10 mouse cellular contexts compared by ENCODE assay signal in the genomic region with DNA sequence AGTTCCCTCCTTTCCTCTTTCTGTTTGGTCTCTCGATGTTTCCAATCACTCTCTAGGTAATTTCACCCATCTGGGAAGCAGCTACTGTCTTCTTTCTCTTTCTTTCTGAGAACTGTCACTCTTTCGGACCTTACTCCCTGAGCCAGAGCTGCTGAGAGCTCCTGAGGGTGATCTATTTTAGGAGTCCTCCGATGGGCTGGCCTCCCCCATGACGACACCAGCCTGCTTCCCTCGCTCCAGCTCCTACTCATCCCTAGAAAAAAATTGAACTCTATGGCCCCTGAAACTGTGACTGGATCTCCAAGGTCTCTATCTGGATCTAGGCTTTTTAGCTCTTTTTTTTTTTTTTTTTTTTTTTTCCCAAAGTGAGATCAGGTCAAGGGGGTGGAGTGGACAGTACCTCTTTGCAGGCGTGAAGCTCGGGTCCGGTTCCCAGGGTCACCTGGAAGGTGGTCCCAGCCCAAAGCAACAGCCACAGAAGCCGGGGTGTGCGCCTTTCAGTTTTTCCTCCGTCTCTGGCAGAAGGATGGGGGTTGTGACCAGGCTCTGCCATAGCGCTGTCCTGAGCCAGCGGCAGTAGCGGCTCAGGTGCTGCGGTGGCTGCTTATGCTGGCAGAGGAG. TPM values are rescaled to one million over a fixed set of nuclear protein-coding genes. Genes with fewer than 3 reads are reported as not detected.
A peak's percentile ranks its signal among the peaks of the same experiment; 100 is the strongest.
DNase-seq lines count a peak whose midpoint lies in the region; ATAC-seq and TF ChIP-seq lines count a peak whose summit lies in the region.
"Had no signal": no experiment of that assay in that cellular context is flagged by ENCODE, and none has a peak within 500 bp of the region (broad histone marks: within the 10 kb centered on the region; RNA-seq: fewer than 3 reads in every experiment).

No protein-coding gene starts in this region.

- H3K27ac ChIP-seq in layer of hippocampus, adult 2 months: peak overlapping the region; percentile 97
- H3K27ac ChIP-seq in embryonic facial prominence, embryonic 10.5 days (replicated peaks): no peak overlapping the region
- H3K27ac ChIP-seq in hindbrain, embryonic 10.5 days: no peak overlapping the region
- no peak overlapping the region for H3K27ac ChIP-seq in midbrain, embryonic 12.5 days (replicated peaks)

- intact Hi-C loops in gastrocnemius, postnatal 36 days (cut with DNase I): no loop called here

- no peak overlapping the region for H3K9ac ChIP-seq in midbrain, embryonic 12.5 days (replicated peaks)

- H3K9me3 ChIP-seq in embryonic facial prominence, embryonic 10.5 days: no peaks in the 10 kb centered on the region
- H3K9me3 ChIP-seq in hindbrain, embryonic 10.5 days: no peaks in the 10 kb centered on the region
- no peaks in the 10 kb centered on the region for H3K9me3 ChIP-seq in midbrain, embryonic 12.5 days

- no peak for TF ChIP-seq CTCF in layer of hippocampus, adult 2 months (conservative IDR thresholded peaks at IDR 0.05)

- DNase-seq in layer of hippocampus, adult 2 months (ENCODE audit: low spot score in 2 of 2): no peak
- no peak for DNase-seq in layer of hippocampus, postnatal 25 days (ENCODE audit: extremely low spot score in 1 of 2, low spot score in 1 of 2)
- no peak for DNase-seq in embryonic facial prominence, embryonic 10.5 days (ENCODE audit: low spot score)
- DNase-seq in hindbrain, embryonic 10.5 days (ENCODE audit: low spot score): no peak
- DNase-seq in layer of hippocampus, adult 11-12 months (ENCODE audit: low spot score): no peak
- DNase-seq in gastrocnemius, postnatal 36 days: no peak
- DNase-seq in natural killer cell, adult 2 months (ENCODE audit: low spot score in 2 of 2): no peak

- H3K27me3 ChIP-seq in embryonic facial prominence, embryonic 10.5 days (replicated peaks; ENCODE audit: low read depth, poor library complexity, severe bottlenecking): peaks cover 45% of the 10 kb centered on the region
- H3K27me3 ChIP-seq in hindbrain, embryonic 10.5 days (ENCODE audit: insufficient read depth, poor library complexity, severe bottlenecking): peaks cover 40% of the 10 kb centered on the region
- peaks cover 17% of the 10 kb centered on the region for H3K27me3 ChIP-seq in midbrain, embryonic 12.5 days

- WGBS in embryonic facial prominence, embryonic 10.5 days: 5% methylated on average over 15 of the region's 15 CpGs
- WGBS in hindbrain, embryonic 10.5 days: 7% methylated on average over 15 of the region's 15 CpGs
- 8% methylated on average over 15 of the region's 15 CpGs for WGBS in midbrain, embryonic 12.5 days

- peaks cover 17% of the 10 kb centered on the region for H3K4me1 ChIP-seq in embryonic facial prominence, embryonic 10.5 days
- peaks cover 19% of the 10 kb centered on the region for H3K4me1 ChIP-seq in hindbrain, embryonic 10.5 days (replicated peaks)
- peaks cover 8% of the 10 kb centered on the region; the same call in 1 of the 2 replicates for H3K4me1 ChIP-seq in midbrain, embryonic 12.5 days

- H3K4me2 ChIP-seq in midbrain, embryonic 12.5 days (replicated peaks): peak overlapping the region; percentile 97

- ATAC-seq in midbrain, embryonic 12.5 days (ENCODE audit: low FRiP score, low read depth): peak; percentile 14; the same call in 1 of the 2 replicates

- H3K36me3 ChIP-seq in embryonic facial prominence, embryonic 10.5 days (replicated peaks): no peaks in the 10 kb centered on the region
- H3K36me3 ChIP-seq in hindbrain, embryonic 10.5 days: no peaks in the 10 kb centered on the region
- no peaks in the 10 kb centered on the region for H3K36me3 ChIP-seq in midbrain, embryonic 12.5 days

- peak overlapping the region; percentile 59 for H3K4me3 ChIP-seq in layer of hippocampus, adult 2 months
- H3K4me3 ChIP-seq in embryonic facial prominence, embryonic 10.5 days: peak overlapping the region; percentile 64
- peak overlapping the region; percentile 56 for H3K4me3 ChIP-seq in hindbrain, embryonic 10.5 days
- peak overlapping the region; percentile 54 for H3K4me3 ChIP-seq in midbrain, embryonic 12.5 days

RNA-seq across cellular contexts. Expression of a gene that starts 0.3 kb away (rescaled TPM):
- 10 to 100 TPM; 24.8 to 28.8 TPM for total RNA-seq in layer of hippocampus, adult 2 months (2021)
- total RNA-seq in layer of hippocampus, postnatal 25 days (2021): 10 to 100 TPM; 24.2 to 27.8 TPM
- 0.40 and 0.64 TPM in 2 replicates for polyA plus RNA-seq in embryonic facial prominence, embryonic 10.5 days (2016; fragmentation: Nextera tagmentation; extraction: Ambion mirVana)
- 1.4 and 2.3 TPM in 2 replicates for polyA plus RNA-seq in hindbrain, embryonic 10.5 days (2016; fragmentation: Nextera tagmentation; extraction: Ambion mirVana)
- 4.2 and 4.9 TPM in 2 replicates for polyA plus RNA-seq in midbrain, embryonic 12.5 days (2016; fragmentation: Nextera tagmentation; extraction: Ambion mirVana)
- total RNA-seq in gastrocnemius, postnatal 36 days (2021): under 1 TPM; 0.05 to 0.25 TPM

RNA-seq across cellular contexts. Expression of a gene that starts 2.1 kb away (rescaled TPM):
- 1 to 10 TPM; 1.5 TPM for total RNA-seq in layer of hippocampus, adult 2 months (2021)
- 1 to 10 TPM in 1 of 2 experiments, under 1 TPM in 1; 0.98 to 2.4 TPM for total RNA-seq in layer of hippocampus, postnatal 25 days (2021)
- polyA plus RNA-seq in embryonic facial prominence, embryonic 10.5 days (2016; fragmentation: Nextera tagmentation; extraction: Ambion mirVana): 0.38 TPM in 1 of 2 replicates, not detected in the other
- polyA plus RNA-seq in hindbrain, embryonic 10.5 days (2016; fragmentation: Nextera tagmentation; extraction: Ambion mirVana): 0.50 and 2.6 TPM in 2 replicates
- polyA plus RNA-seq in midbrain, embryonic 12.5 days (2016; fragmentation: Nextera tagmentation; extraction: Ambion mirVana): 0.45 and 0.56 TPM in 2 replicates
- not detected for total RNA-seq in gastrocnemius, postnatal 36 days (2021)
- total RNA-seq: common myeloid progenitor, adult 5-6 weeks; liver, adult 2 months had no signal
- polyA plus RNA-seq: liver, adult 2 months had no signal

RNA-seq across cellular contexts. Expression of a gene that starts 26.3 kb away (rescaled TPM):
- total RNA-seq in layer of hippocampus, adult 2 months (2021): 10 to 100 TPM; 55.6 to 56.2 TPM
- total RNA-seq in layer of hippocampus, postnatal 25 days (2021): 10 to 100 TPM; 49.6 to 54.1 TPM
- polyA plus RNA-seq in embryonic facial prominence, embryonic 10.5 days (2016; fragmentation: Nextera tagmentation; extraction: Ambion mirVana): 31.0 and 33.0 TPM in 2 replicates
- 37.7 and 42.4 TPM in 2 replicates for polyA plus RNA-seq in hindbrain, embryonic 10.5 days (2016; fragmentation: Nextera tagmentation; extraction: Ambion mirVana)
- polyA plus RNA-seq in midbrain, embryonic 12.5 days (2016; fragmentation: Nextera tagmentation; extraction: Ambion mirVana): 59.6 and 66.4 TPM in 2 replicates
- total RNA-seq in gastrocnemius, postnatal 36 days (2021): 10 to 100 TPM; 12.3 to 14.0 TPM

RNA-seq across cellular contexts. Expression of a gene that starts 35.5 kb away (rescaled TPM):
- total RNA-seq in layer of hippocampus, adult 2 months (2021): 10 to 100 TPM; 20.7 to 27.3 TPM
- 10 to 100 TPM; 25.6 to 29.0 TPM for total RNA-seq in layer of hippocampus, postnatal 25 days (2021)
- polyA plus RNA-seq in embryonic facial prominence, embryonic 10.5 days (2016; fragmentation: Nextera tagmentation; extraction: Ambion mirVana): 50.8 and 52.7 TPM in 2 replicates
- polyA plus RNA-seq in hindbrain, embryonic 10.5 days (2016; fragmentation: Nextera tagmentation; extraction: Ambion mirVana): 64.2 and 67.8 TPM in 2 replicates
- polyA plus RNA-seq in midbrain, embryonic 12.5 days (2016; fragmentation: Nextera tagmentation; extraction: Ambion mirVana): 71.7 and 96.7 TPM in 2 replicates
- total RNA-seq in gastrocnemius, postnatal 36 days (2021): 10 to 100 TPM; 18.0 to 21.4 TPM

RNA-seq across cellular contexts. Expression of a gene that starts 55.1 kb away (rescaled TPM):
- total RNA-seq in layer of hippocampus, adult 2 months (2021): 100 to 1,000 TPM; 125 to 135 TPM
- total RNA-seq in layer of hippocampus, postnatal 25 days (2021): 100 to 1,000 TPM; 130 to 139 TPM
- polyA plus RNA-seq in embryonic facial prominence, embryonic 10.5 days (2016; fragmentation: Nextera tagmentation; extraction: Ambion mirVana): 11.3 and 14.0 TPM in 2 replicates
- polyA plus RNA-seq in hindbrain, embryonic 10.5 days (2016; fragmentation: Nextera tagmentation; extraction: Ambion mirVana): 22.6 and 35.1 TPM in 2 replicates
- 67.8 and 70.0 TPM in 2 replicates for polyA plus RNA-seq in midbrain, embryonic 12.5 days (2016; fragmentation: Nextera tagmentation; extraction: Ambion mirVana)
- 1 to 10 TPM; 4.3 TPM for total RNA-seq in gastrocnemius, postnatal 36 days (2021)

Comparison
In these comparisons a context has a peak if more than half of its experiments do, and no peak if none do; other contexts are left out.
1. RNA of a gene that starts 0.3 kb away (total RNA-seq): 24.8 to 28.8 TPM in layer of hippocampus, adult 2 months and 24.2 to 27.8 TPM in layer of hippocampus, postnatal 25 days; 0.05 to 0.25 TPM in gastrocnemius, postnatal 36 days; every median in the first group is over 10 times any median in the second.
2. Peak in every context shown above with its lines, with median percentiles within 50 percentile points of each other: H3K4me3 ChIP-seq.